Mouse (Mus musculus): ENCODE data around the gene Map3k1. TPM values are rescaled to one million over a fixed set of nuclear protein-coding genes. Genes with fewer than 3 reads are reported as not detected.

Map3k1 gene
- polyA plus RNA-seq, 1 experiment from 2014 or later, result 15.7 TPM

DNA sequence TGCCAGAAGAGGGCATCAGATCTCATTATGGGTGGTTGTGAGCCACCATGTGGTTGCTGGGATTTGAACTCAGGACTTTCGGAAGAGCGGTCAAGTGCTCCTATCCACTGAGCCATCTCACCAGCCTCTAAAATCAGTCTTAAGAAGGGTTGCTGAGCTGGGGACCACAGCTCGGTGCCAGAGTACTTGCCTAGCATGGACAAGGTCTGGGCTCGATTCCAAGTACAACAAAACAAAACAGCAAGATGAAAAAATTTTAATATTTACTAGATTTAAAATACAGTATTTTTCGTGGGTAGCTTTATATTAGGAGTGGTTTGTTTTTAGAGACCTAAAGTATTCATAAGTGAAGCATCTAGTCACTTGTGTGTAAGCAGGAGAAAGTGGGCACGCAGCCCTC, 55.5 kb downstream of the Map3k1 start:
- Histone ChIP-seq H3K4me2 (ENCODE audit: low read length) (no peak overlapping the region), H3K27me3 (ENCODE audit: control insufficient read depth, insufficient read depth, low read length) (no peaks in the 10 kb centered on the region), H3K36me3 (ENCODE audit: control insufficient read depth, insufficient read depth, low read length) (peaks cover 99% of the 10 kb centered on the region), H3K9me3 (ENCODE audit: control insufficient read depth, low read length) (no peaks in the 10 kb centered on the region), H3K27ac (replicated peaks in 1 of 2; ENCODE audit: control insufficient read depth in 1 of 2, insufficient read depth in 1 of 2, low read depth in 2 of 2, low read length in 2 of 2) (no peak overlapping the region), H3K9ac (ENCODE audit: low read length) (no peak overlapping the region), H3K4me3 (ENCODE audit: control insufficient read depth in 1 of 2, insufficient read depth in 1 of 2, low read depth in 1 of 2, low read length in 2 of 2) (no peak overlapping the region), H3K4me1 (ENCODE audit: control insufficient read depth in 2 of 2, insufficient read depth in 2 of 2, low read length in 2 of 2) (no peaks in the 10 kb centered on the region)
- WGBS, result 85% methylated on average over 6 of the region's 6 CpGs
- no peak for ATAC-seq (ENCODE audit: insufficient number of reproducible peaks, insufficient read depth, low FRiP score, low read depth)

DNA sequence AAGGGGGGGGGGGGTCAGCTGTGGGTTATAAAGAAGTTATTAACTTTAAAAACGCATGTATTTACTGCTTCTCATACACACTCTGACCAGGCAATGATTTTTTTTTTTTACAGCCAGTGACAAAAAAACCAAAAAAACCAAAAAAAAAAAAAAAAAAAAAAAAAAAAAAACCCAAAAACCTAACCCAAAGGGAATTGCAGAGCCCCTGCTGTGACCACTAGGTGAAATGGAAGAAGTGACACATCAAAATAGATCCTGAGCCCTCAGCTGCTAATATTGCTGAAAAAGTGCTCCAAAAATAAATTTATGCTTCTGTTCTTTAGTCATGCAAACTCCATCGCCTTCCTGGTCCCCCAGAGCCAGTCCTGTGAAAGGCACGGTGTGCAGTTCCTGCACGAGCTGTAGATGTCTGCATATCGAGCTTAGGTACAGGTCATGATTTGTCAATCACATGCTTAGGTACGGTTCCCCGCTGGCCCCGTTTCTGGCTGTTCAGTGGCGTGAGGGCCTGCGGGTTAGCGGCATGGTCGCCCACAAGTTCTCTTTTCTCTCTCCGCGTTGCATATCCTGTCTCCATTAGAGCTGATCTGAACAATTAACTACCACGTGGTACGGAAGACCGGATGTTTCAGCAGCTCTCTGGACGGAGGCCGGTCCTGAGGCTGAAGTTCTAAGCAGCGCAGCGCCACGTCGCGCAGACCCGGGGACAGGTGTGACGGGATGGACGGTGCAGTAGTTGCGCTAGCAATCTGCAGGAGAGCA, 60.3 kb downstream of the Map3k1 start:
- no peak for ATAC-seq (ENCODE audit: insufficient number of reproducible peaks, insufficient read depth, low FRiP score, low read depth)
- H3K9ac ChIP-seq (ENCODE audit: low read length), result no peak overlapping the region
- peaks cover 67% of the 10 kb centered on the region for H3K36me3 ChIP-seq (ENCODE audit: control insufficient read depth, insufficient read depth, low read length)
- H3K9me3 ChIP-seq (ENCODE audit: control insufficient read depth, low read length), result no peaks in the 10 kb centered on the region
- H3K27me3 ChIP-seq (ENCODE audit: control insufficient read depth, insufficient read depth, low read length), result no peaks in the 10 kb centered on the region
- no peak overlapping the region for H3K4me3 ChIP-seq (ENCODE audit: control insufficient read depth in 1 of 2, insufficient read depth in 1 of 2, low read depth in 1 of 2, low read length in 2 of 2)
- H3K27ac ChIP-seq (replicated peaks in 1 of 2; ENCODE audit: control insufficient read depth in 1 of 2, insufficient read depth in 1 of 2, low read depth in 2 of 2, low read length in 2 of 2), result no peak overlapping the region
- H3K4me2 ChIP-seq (ENCODE audit: low read length), result no peak overlapping the region
- H3K4me1 ChIP-seq (ENCODE audit: control insufficient read depth in 2 of 2, insufficient read depth in 2 of 2, low read length in 2 of 2), result 0 out of 4 replicates have a peak, but pooled peaks cover 0 to 2% of the 10 kb centered on the region in 2 experiments
- 94% methylated on average over 28 of the region's 28 CpGs for WGBS

DNA sequence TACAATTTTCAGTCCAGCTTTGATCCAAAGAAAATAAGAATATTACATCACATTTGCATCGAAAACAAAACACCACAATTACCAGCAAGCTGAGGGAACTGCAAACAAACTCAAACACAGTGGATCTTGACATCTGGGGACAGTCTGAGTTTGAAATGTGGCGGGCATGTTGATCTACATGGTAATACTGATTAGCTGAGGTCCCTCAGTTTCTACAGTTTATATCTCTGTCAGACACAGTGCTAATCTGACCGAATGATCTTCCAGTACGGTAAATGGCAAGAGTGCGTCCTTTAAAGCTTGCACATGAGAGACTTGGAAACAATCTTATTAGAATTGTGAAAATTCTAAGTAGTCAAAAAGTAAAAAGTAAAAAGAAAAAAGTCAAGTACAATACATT, 62.0 kb downstream of the Map3k1 start:
- Histone ChIP-seq H3K27ac (replicated peaks in 1 of 2; ENCODE audit: control insufficient read depth in 1 of 2, insufficient read depth in 1 of 2, low read depth in 2 of 2, low read length in 2 of 2) (no peak overlapping the region), H3K4me2 (ENCODE audit: low read length) (no peak overlapping the region), H3K4me3 (ENCODE audit: control insufficient read depth in 1 of 2, insufficient read depth in 1 of 2, low read depth in 1 of 2, low read length in 2 of 2) (no peak overlapping the region), H3K4me1 (ENCODE audit: control insufficient read depth in 2 of 2, insufficient read depth in 2 of 2, low read length in 2 of 2) (0 out of 4 replicates have a peak, but pooled peaks cover 0 to 2% of the 10 kb centered on the region in 2 experiments), H3K27me3 (ENCODE audit: control insufficient read depth, insufficient read depth, low read length) (no peaks in the 10 kb centered on the region), H3K9me3 (ENCODE audit: control insufficient read depth, low read length) (no peaks in the 10 kb centered on the region), H3K9ac (ENCODE audit: low read length) (no peak overlapping the region), H3K36me3 (ENCODE audit: control insufficient read depth, insufficient read depth, low read length) (peaks cover 51% of the 10 kb centered on the region)
- ATAC-seq (ENCODE audit: insufficient number of reproducible peaks, insufficient read depth, low FRiP score, low read depth), result no peak
- 93% methylated on average over 5 of the region's 5 CpGs for WGBS

DNA sequence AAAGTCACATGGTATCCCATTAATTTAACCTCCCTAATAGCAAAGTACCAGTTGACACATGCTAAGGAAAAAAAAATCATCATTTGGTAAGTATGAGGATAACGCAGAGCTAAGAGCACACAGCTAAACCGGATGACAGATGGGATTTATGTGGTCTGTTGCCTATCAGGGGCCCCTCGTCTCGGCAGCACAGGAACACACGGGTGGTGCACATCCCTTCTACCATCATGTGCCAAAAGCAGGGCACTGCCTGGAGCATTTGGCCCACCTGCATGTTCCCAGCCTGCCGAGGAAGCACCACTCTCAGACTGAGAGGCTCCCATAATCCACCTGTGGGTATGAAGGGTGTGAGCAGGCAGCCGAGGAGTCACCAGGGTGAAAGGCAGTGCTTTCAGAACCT, 63.6 kb downstream of the Map3k1 start:
- no peak for ATAC-seq (ENCODE audit: insufficient number of reproducible peaks, insufficient read depth, low FRiP score, low read depth)
- no peaks in the 10 kb centered on the region for H3K27me3 ChIP-seq (ENCODE audit: control insufficient read depth, insufficient read depth, low read length)
- no peaks in the 10 kb centered on the region for H3K9me3 ChIP-seq (ENCODE audit: control insufficient read depth, low read length)
- no peak overlapping the region for H3K4me2 ChIP-seq (ENCODE audit: low read length)
- H3K36me3 ChIP-seq (ENCODE audit: control insufficient read depth, insufficient read depth, low read length), result peaks cover 35% of the 10 kb centered on the region
- H3K4me3 ChIP-seq (ENCODE audit: control insufficient read depth in 1 of 2, insufficient read depth in 1 of 2, low read depth in 1 of 2, low read length in 2 of 2), result no peak overlapping the region
- 0 out of 4 replicates have a peak, but pooled peaks cover 0 to 2% of the 10 kb centered on the region in 2 experiments for H3K4me1 ChIP-seq (ENCODE audit: control insufficient read depth in 2 of 2, insufficient read depth in 2 of 2, low read length in 2 of 2)
- H3K27ac ChIP-seq (replicated peaks in 1 of 2; ENCODE audit: control insufficient read depth in 1 of 2, insufficient read depth in 1 of 2, low read depth in 2 of 2, low read length in 2 of 2), result no peak overlapping the region
- 63% methylated on average over 7 of the region's 7 CpGs for WGBS
- no peak overlapping the region for H3K9ac ChIP-seq (ENCODE audit: low read length)

DNA sequence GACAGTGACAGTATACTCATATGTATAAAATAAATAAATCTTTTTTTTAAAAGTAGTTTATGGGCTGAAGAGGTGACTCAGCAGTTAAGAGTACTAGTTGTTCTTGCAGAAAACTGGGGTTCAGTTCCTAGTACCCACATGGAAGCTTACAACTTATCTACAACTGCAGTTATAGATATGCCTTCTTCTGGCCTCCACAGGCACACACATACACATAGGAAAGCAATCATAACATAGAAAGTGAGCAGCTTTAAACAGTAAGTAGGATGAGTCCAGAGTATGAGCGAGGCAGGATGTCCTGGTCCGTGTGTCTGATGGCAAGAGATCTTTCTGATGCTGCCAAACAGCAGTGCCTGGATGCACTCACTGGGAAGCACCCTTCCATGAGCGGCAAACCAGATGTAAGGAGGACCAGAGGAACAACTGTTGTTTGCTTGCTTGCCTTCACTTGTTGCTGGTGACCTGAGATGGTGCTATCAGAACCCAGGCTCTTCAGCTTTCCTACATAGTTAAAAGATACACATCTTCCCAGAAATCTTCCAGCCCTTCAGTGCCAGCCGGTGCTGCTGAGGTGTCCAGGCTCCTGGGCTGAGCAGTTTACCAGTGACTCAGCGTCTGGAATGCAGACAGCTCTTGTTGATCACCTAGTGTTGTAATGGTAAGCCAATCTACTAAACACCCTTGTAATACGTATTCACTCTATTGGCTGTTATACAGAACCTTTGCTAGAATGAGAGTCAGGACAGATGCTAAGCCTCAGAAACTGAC, 64.4 kb downstream of the Map3k1 start:
- no peaks in the 10 kb centered on the region for H3K27me3 ChIP-seq (ENCODE audit: control insufficient read depth, insufficient read depth, low read length)
- H3K4me1 ChIP-seq (ENCODE audit: control insufficient read depth in 2 of 2, insufficient read depth in 2 of 2, low read length in 2 of 2), result 0 out of 4 replicates have a peak, but pooled peaks cover 0 to 2% of the 10 kb centered on the region in 2 experiments
- no peak overlapping the region for H3K27ac ChIP-seq (replicated peaks in 1 of 2; ENCODE audit: control insufficient read depth in 1 of 2, insufficient read depth in 1 of 2, low read depth in 2 of 2, low read length in 2 of 2)
- no peak overlapping the region for H3K4me3 ChIP-seq (ENCODE audit: control insufficient read depth in 1 of 2, insufficient read depth in 1 of 2, low read depth in 1 of 2, low read length in 2 of 2)
- peaks cover 27% of the 10 kb centered on the region for H3K36me3 ChIP-seq (ENCODE audit: control insufficient read depth, insufficient read depth, low read length)
- no peak for ATAC-seq (ENCODE audit: insufficient number of reproducible peaks, insufficient read depth, low FRiP score, low read depth)
- H3K9me3 ChIP-seq (ENCODE audit: control insufficient read depth, low read length), result no peaks in the 10 kb centered on the region
- no peak overlapping the region for H3K9ac ChIP-seq (ENCODE audit: low read length)
- 55% methylated on average over 6 of the region's 6 CpGs for WGBS
- no peak overlapping the region for H3K4me2 ChIP-seq (ENCODE audit: low read length)

DNA sequence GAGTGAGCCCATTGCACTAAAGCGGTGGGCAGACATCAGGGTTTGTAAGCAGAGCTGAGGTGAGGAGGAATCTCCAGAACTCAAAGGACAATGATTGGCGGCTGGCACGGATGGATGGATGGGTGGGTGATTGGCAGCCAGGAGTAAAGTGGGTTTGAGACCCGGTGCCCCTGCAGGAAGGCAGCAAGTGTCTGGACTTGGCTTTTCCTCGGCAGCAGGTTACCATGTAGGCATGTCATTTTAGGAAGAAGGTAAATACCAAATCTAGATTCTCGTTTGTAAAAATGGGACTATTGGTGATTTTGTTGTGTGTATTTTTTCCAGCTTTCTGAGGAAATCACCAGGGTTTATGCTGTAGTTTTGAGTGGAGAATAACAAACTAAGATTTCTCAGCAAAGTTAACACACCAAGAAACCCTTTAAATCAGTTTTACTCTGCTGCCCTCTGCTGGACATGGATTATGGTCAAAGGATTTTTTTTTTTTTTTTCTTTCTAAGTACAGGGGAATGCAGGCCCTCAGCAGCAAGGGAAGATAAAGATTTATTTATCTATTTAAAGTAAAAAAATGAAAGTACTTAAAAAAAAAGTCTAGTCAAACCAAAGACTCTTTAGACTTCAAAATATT, 66.7 kb downstream of the Map3k1 start:
- Histone ChIP-seq H3K36me3 (ENCODE audit: control insufficient read depth, insufficient read depth, low read length) (peaks cover 6% of the 10 kb centered on the region), H3K9ac (ENCODE audit: low read length) (no peak overlapping the region), H3K9me3 (ENCODE audit: control insufficient read depth, low read length) (peaks cover 3% of the 10 kb centered on the region; the same call in 1 of the 2 replicates), H3K4me2 (ENCODE audit: low read length) (no peak overlapping the region), H3K4me1 (ENCODE audit: control insufficient read depth in 2 of 2, insufficient read depth in 2 of 2, low read length in 2 of 2) (0 out of 4 replicates have a peak, but pooled peaks cover 0 to 2% of the 10 kb centered on the region in 2 experiments), H3K27ac (replicated peaks in 1 of 2; ENCODE audit: control insufficient read depth in 1 of 2, insufficient read depth in 1 of 2, low read depth in 2 of 2, low read length in 2 of 2) (no peak overlapping the region), H3K27me3 (ENCODE audit: control insufficient read depth, insufficient read depth, low read length) (no peaks in the 10 kb centered on the region), H3K4me3 (ENCODE audit: control insufficient read depth in 1 of 2, insufficient read depth in 1 of 2, low read depth in 1 of 2, low read length in 2 of 2) (no peak overlapping the region)
- no peak for ATAC-seq (ENCODE audit: insufficient number of reproducible peaks, insufficient read depth, low FRiP score, low read depth)
- 55% methylated on average over 6 of the region's 6 CpGs for WGBS

DNA sequence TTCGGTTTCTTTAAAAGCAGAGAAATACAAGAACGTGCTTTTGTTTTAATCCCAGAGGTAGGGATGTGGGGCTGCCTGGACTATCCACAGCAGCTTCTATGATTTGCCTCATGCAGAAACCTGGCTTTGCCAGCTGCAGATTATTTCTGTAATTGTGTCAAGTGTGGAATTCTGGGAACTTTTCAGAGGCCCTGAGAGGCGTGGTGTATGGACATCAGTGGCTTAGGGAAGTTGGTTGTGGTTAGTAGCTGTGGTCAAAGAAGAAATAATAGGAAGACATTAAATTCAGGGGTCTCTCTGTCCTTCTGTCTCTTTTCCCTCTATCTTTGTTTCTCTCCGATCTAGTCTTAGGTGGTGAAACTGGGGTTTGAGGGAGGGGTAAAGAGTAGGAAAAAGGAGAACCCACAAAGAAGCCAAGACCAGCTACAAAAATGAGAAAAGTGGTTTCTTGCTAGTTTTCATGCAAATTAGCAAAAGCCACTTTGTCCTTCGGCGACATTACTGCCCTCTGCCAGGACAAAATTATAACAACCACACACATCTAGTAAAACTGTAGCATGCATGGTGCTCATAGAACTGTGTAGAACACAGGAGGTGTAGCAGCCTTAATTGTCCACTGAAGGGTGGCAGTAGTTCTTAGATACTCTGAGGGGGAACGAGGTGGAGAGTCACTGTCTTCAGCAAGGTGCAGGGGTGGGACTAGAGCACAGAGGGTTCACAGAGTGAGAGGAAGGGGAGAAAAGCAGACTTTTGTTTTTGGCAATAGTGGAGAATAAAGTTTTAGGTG, 67.4 kb downstream of the Map3k1 start:
- no peak overlapping the region for H3K9ac ChIP-seq (ENCODE audit: low read length)
- H3K4me3 ChIP-seq (ENCODE audit: control insufficient read depth in 1 of 2, insufficient read depth in 1 of 2, low read depth in 1 of 2, low read length in 2 of 2), result no peak overlapping the region
- no peaks in the 10 kb centered on the region for H3K27me3 ChIP-seq (ENCODE audit: control insufficient read depth, insufficient read depth, low read length)
- WGBS, result 76% methylated on average over 7 of the region's 7 CpGs
- no peak overlapping the region for H3K4me2 ChIP-seq (ENCODE audit: low read length)
- peaks cover 3% of the 10 kb centered on the region; the same call in 1 of the 2 replicates for H3K9me3 ChIP-seq (ENCODE audit: control insufficient read depth, low read length)
- no peak overlapping the region for H3K27ac ChIP-seq (replicated peaks in 1 of 2; ENCODE audit: control insufficient read depth in 1 of 2, insufficient read depth in 1 of 2, low read depth in 2 of 2, low read length in 2 of 2)
- H3K36me3 ChIP-seq (ENCODE audit: control insufficient read depth, insufficient read depth, low read length), result no peaks in the 10 kb centered on the region
- ATAC-seq (ENCODE audit: insufficient number of reproducible peaks, insufficient read depth, low FRiP score, low read depth), result no peak
- H3K4me1 ChIP-seq (ENCODE audit: control insufficient read depth in 2 of 2, insufficient read depth in 2 of 2, low read length in 2 of 2), result 0 out of 4 replicates have a peak, but pooled peaks cover 0 to 2% of the 10 kb centered on the region in 2 experiments

Data from heart, embryonic 14.5 days (tissue).